Mouse (Mus musculus) common myeloid progenitor, adult 5-6 weeks (primary cell): Measurements from ENCODE around the gene Cryzl1. TPM values are rescaled to one million over a fixed set of nuclear protein-coding genes. Genes with fewer than 3 reads are reported as not detected.

Source experiments
- ATAC-seq: replicated peaks from 2 replicates; pipeline ENCODE4 v1.8.0; 2016; ENCODE audit warnings: low read depth, mild to moderate bottlenecking, moderate TSS enrichment, inconsistent platforms; ENCODE audit not compliant: poor library complexity, severe bottlenecking
- total RNA-seq: library from RNA; stranded (forward); fragments of 200-1000, 187-1606 nt; gene quantifications from 2 replicates; pipeline ENCODE4 v1.2.3, GENCODE M21; 2017

The Cryzl1 gene
- total RNA-seq, 1 experiment from 2014 or later = 93.2 TPM

GRCm38 (mm10) chr16:91740918-91741255 is 12.1 kb upstream of the Cryzl1 start:
- no peak for ATAC-seq

- ATAC-seq = peak; percentile 48; the same call in 1 of the 2 replicates
Observed at GRCm38 (mm10) chr16:91740184-91740917, 11.6 kb upstream of the Cryzl1 start.

- no peak for ATAC-seq
Observed at GRCm38 (mm10) chr16:91738505-91738904, 9.7 kb upstream of the Cryzl1 start.

GRCm38 (mm10) chr16:91736046-91736816 is 7.5 kb upstream of the Cryzl1 start:
- ATAC-seq = no peak

- ATAC-seq = peak; percentile 67
Observed at GRCm38 (mm10) chr16:91734771-91735170, 6.0 kb upstream of the Cryzl1 start.

DNA sequence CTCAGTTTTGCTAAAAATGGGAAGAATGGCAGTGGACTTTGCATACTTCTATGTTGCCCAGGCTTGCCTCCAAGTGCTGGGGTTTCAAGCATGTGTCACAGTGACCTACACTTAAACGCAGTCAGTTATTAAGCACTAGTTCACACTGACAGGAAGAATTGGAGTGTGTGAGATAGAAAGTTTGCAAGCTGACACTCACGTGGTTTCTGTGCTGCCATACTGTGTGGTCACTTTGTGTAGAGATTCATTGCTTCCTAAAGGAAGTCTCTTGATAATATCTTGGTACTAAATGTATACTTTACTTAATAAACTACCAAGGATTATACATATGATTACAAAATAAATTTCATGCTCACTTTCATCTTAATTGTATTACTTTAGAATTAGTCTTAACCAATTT is 4.0 kb upstream of the Cryzl1 start:
- no peak for ATAC-seq

DNA sequence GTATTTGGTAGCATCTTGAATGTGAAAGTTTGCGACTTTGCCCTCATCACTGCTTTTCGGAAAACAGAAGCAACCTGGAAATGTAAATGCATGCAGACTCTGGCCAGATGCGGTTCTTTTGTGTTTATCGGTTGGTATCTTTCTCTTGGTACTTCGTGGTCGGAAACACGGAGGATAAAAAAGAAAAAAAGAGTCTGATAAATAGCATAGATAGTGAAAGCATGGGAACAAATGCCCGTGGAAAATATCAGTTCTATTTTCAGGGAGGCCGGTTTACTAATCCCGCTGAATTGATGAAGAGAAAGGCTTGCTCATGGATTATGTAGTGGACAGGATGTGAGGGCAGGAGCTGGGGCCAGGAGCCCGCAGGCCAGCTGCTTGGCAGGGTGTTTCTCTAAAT is 1.7 kb upstream of the Cryzl1 start:
- no peak for ATAC-seq

DNA sequence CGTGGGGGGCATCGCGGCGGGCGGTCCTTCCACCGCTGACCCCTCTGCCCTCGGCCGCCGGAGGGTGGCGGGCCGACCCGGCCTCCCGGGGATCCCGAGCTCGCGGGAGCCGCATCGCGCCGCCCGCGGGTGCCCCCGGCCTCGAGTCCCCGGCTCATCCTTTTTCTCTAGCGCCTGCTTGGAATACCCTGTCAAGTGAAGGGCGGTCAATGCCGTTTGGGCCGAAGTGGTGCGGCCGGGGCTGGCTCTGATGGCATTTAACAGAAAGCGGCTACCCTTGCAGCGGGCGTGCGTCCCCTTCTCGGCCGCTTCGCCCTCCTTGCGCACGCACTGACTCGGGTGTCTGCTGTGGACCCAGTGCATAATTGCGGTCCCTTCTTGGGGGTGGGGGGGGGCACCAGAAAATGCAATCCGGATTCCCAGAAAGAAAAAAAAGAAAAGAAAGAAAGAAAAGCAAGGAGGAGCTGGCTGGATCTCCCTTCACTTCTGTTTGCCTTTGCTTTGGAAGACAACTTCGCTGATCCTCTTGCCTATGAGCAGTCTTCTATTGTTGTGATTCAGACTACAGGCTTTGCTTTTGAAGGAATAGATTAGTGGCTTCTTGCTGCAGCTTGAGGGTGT is 1.2 kb upstream of the Cryzl1 start:
- no peak for ATAC-seq

GRCm38 (mm10) chr16:91729066-91729482 is 299 bp upstream of the Cryzl1 start, which contains the start of gene Itsn1:
Gene Itsn1 (plus strand): TSS chr16:91729281.
- peak; percentile 71 for ATAC-seq

DNA sequence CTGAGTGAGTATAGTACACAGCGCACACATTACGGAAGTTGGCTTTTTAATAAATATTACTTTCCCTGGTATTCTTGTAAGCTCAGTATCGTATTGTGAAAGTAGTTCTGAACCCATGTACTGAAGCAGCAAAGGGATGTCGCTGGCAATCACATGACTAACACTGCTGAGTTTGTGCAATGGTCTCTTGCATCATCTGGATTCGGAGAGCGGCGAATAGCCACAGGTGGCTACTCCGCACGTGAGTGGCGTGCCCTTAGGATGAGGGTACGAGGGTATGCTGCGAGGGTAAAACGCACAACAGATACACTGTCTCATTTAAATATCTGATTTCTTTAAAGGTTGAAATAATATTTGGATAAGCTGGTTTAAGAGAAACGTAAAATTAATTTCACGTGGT is 1.3 kb downstream of the Cryzl1 start:
- ATAC-seq = no peak

- ATAC-seq = peak; percentile 31; the same call in 1 of the 2 replicates
Observed at GRCm38 (mm10) chr16:91724247-91724646, 4.5 kb downstream of the Cryzl1 start.

- ATAC-seq = no peak
Observed at GRCm38 (mm10) chr16:91717399-91717798, 11.4 kb downstream of the Cryzl1 start.

- peak; percentile 95 for ATAC-seq
Observed at GRCm38 (mm10) chr16:91716927-91717349, 11.8 kb downstream of the Cryzl1 start.

DNA sequence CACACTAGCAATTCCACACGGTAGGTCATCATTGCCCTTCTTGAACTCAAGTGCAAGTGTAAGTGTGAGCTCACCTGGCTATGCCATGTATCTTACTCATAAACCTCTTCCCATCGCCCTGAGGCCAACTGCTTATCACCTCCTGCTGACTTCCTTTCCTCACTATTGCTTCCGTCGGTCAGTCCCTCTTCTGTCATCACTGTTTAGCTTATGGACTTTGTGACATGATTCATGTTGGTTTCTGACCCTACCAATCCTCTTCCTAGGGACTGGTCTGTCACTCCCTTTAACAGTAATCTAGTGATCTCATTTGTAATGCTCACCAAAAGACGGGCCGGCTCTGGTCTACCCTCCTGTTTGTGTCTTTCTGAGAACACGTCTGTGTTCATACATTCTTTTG is 18.5 kb downstream of the Cryzl1 start:
- no peak for ATAC-seq

DNA sequence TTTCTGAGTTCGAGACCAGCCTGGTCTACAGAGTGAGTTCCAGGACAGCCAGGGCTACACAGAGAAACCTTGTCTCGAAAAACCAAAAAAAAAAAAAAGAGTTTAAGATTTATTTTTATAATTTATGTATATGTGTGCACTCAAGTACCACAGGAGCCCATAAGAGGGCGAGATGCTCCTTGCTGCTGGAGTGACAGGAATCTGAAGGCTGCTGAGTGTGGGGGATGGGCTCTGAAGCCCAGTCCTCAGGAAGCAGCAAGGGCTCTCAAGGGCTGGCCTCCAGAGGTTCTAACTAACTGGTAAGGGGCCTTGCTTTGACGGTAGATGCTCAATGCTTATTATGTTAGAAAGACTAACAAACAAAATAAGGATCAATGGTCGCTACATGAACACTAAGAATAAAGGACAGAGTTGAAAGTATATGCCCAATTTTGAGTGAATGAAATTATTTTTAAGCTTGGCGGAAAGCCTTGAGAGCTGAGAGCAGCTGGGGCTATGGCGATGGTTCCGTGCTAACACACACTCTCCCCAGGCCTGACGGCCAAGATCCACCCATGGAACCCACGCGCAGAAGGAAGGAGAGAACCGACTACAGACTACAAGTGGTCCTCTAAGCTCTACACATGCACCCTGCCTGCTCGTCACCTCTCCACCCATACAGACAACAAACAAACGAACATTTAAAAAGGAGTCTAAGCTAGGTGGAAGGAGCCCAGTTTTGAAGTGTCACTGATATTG is 24.0 kb downstream of the Cryzl1 start:
- ATAC-seq = no peak

- ATAC-seq = no peak
Observed at GRCm38 (mm10) chr16:91702771-91703188, 26.0 kb downstream of the Cryzl1 start.

DNA sequence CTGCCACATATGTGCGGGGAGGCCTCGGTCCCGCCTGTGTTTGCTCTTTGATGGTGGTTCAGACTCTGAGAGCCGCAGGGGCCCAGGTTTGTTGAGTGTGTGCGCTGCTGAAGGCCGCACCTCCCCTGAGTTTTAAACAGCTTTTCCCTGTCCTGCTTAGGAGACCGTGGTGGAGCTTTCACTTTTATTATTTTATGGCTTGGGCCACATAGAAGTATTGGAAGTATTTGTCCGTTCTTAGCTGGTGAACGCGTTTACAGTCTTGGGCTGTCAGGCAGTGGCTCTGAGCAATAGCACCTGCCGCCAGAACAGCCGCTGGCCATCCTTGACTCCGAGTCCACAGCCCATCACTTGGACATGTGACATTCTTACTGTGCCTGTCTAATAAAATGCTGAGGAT is 26.9 kb downstream of the Cryzl1 start:
- ATAC-seq = no peak

DNA sequence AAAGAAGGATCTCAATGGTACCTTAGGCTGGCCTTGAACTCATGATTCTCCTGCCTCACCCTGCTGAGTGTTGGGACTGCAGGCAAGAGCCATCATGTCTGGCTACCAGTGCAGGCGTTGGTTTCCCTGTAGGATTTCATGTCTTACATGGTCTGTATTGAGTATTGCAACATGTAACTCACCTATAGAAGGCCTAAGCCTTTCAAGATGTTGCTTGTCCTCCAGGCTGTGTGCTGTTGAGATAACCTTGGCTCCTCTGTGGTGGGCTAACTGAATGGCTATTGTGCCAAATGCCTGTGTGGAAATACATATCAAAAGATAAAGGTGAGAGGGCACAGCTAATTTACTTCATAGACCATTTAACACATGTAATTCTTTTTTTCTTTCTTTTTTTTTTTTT is 29.8 kb downstream of the Cryzl1 start:
- no peak for ATAC-seq

DNA sequence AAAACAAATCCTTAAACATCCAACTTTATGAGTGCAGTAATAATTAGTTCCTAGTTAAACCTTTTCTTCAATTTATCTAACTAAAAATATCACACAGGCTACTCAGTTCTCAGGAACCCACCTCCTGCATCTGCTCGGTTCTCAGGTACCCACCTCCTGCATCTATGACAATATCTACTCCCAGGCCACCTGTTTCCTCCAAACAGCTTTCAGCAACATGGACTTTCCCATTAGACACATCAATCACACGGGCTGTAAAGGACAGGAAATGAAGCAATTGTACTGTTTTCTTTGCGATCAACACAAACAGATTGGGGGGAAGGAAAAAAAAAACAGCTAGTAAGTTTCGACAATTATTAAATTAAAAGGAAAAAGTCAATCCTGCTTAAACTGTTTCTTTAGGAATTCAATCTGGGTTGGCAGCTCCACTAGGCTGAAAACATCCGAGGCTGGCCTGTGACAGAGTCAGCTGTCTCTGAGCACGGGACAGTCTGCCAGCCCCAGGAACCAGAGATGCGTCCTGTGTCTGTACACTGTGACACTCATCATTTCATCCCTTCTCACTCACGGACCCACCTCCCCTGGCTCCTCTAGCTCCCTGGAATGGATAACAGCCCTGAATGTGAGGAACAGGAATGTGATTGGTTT is 33.5 kb downstream of the Cryzl1 start:
- ATAC-seq = peak; percentile 55
